Mouse (Mus musculus): Measurements from ENCODE around the gene Cldnd2. TPM values are rescaled to one million over a fixed set of nuclear protein-coding genes. Genes with fewer than 3 reads are reported as not detected.

Gene Cldnd2
- total RNA-seq, 1 experiment, result not detected

- Histone ChIP-seq H3K4me1 (ENCODE audit: control insufficient read depth in 2 of 2, insufficient read depth in 2 of 2, low read length in 2 of 2, poor library complexity in 1 of 2) (0 out of 4 replicates have a peak, but pooled peaks cover 0 to 2% of the 10 kb centered on the region in 2 experiments), H3K36me3 (ENCODE audit: control insufficient read depth, insufficient read depth, low read length, poor library complexity, severe bottlenecking) (no peaks in the 10 kb centered on the region), H3K27ac (ENCODE audit: insufficient read depth, low read depth, low read length, poor library complexity, severe bottlenecking) (no peak overlapping the region), H3K9ac (ENCODE audit: insufficient read depth, low read depth, low read length, poor library complexity, severe bottlenecking) (no peak overlapping the region), H3K4me3 (ENCODE audit: insufficient read depth in 1 of 2, low read depth in 1 of 2, low read length in 2 of 2, poor library complexity in 1 of 2, severe bottlenecking in 1 of 2) (no peak overlapping the region), H3K9me3 (ENCODE audit: control insufficient read depth, insufficient read depth, low read depth, low read length) (no peaks in the 10 kb centered on the region)
- in situ Hi-C loops (cut with MboI; ENCODE audit: low sequenced_read_pairs in 2 of 2, unreplicated experiment in 2 of 2), result no loop called here
- no peak for TF ChIP-seq MAFK (IDR thresholded peaks at IDR 0.05; ENCODE audit: insufficient read depth, low read depth, low read length)
- TF ChIP-seq CHD2 (IDR thresholded peaks at IDR 0.05; ENCODE audit: low read depth, low read length), result no peak
- no peak for TF ChIP-seq ZC3H11A (IDR thresholded peaks at IDR 0.05; ENCODE audit: borderline replicate concordance, low read depth, low read length)
- peak; percentile 79 for DNase-seq (ENCODE audit: low read depth, low spot score)
These were observed 17.5 kb upstream of the Cldnd2 start for GRCm38 (mm10) chr7:43422995-43423617.

- no peak for DNase-seq (ENCODE audit: low read depth, low spot score)
- Histone ChIP-seq H3K9me3 (ENCODE audit: control insufficient read depth, insufficient read depth, low read depth, low read length) (no peaks in the 10 kb centered on the region), H3K27ac (ENCODE audit: insufficient read depth, low read depth, low read length, poor library complexity, severe bottlenecking) (no peak overlapping the region), H3K36me3 (ENCODE audit: control insufficient read depth, insufficient read depth, low read length, poor library complexity, severe bottlenecking) (no peaks in the 10 kb centered on the region), H3K4me1 (ENCODE audit: control insufficient read depth in 2 of 2, insufficient read depth in 2 of 2, low read length in 2 of 2, poor library complexity in 1 of 2) (peaks cover 2 to 3% of the 10 kb centered on the region in 2 experiments; a peak in 2 of 4 replicates), H3K9ac (ENCODE audit: insufficient read depth, low read depth, low read length, poor library complexity, severe bottlenecking) (no peak overlapping the region), H3K4me3 (ENCODE audit: insufficient read depth in 1 of 2, low read depth in 1 of 2, low read length in 2 of 2, poor library complexity in 1 of 2, severe bottlenecking in 1 of 2) (no peak overlapping the region)
- in situ Hi-C loops (cut with MboI; ENCODE audit: low sequenced_read_pairs in 2 of 2, unreplicated experiment in 2 of 2), result no loop called here
- TF ChIP-seq HCFC1 (IDR thresholded peaks at IDR 0.05; ENCODE audit: borderline replicate concordance, insufficient read depth, low read length) (no peak), CHD2 (IDR thresholded peaks at IDR 0.05; ENCODE audit: low read depth, low read length) (no peak), MAFK (IDR thresholded peaks at IDR 0.05; ENCODE audit: insufficient read depth, low read depth, low read length) (no peak), ZC3H11A (IDR thresholded peaks at IDR 0.05; ENCODE audit: borderline replicate concordance, low read depth, low read length) (no peak), ZNF384 (IDR thresholded peaks at IDR 0.05; ENCODE audit: low read depth, low read length) (no peak)
These were observed 16.5 kb upstream of the Cldnd2 start for GRCm38 (mm10) chr7:43423991-43424625.

DNA sequence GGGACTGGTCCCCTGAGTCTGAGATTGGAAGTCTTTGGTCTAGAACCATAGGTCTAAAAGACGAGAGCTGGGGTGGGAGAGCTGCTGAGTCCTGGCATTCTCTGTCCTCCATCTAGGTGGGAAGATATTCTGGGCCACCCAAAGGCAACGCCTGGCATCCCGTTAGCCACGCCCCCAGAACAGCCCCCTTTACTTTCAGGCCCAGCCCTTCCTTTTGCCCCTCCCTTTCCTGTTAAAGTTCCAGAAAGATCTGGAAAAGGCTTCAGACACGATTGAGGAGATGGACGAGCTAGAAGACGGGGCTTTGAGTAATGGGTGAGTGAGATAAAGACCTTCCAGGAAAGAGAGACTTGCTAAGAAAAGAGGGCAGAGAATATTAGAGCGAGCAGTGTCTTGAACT, 13.2 kb upstream of the Cldnd2 start, which contains the start of gene Lim2:
Lim2 (plus strand) TSS at position 265 of the 400 bp plus-strand sequence.
- Histone ChIP-seq H3K4me1 (ENCODE audit: control insufficient read depth in 2 of 2, insufficient read depth in 2 of 2, low read length in 2 of 2, poor library complexity in 1 of 2) (peaks cover 2 to 6% of the 10 kb centered on the region in 2 experiments; a peak in 3 of 4 replicates), H3K27ac (ENCODE audit: insufficient read depth, low read depth, low read length, poor library complexity, severe bottlenecking) (no peak within 1 kb of the TSS), H3K9me3 (ENCODE audit: control insufficient read depth, insufficient read depth, low read depth, low read length) (no peaks in the 10 kb centered on the region), H3K9ac (ENCODE audit: insufficient read depth, low read depth, low read length, poor library complexity, severe bottlenecking) (no peak within 1 kb of the TSS), H3K36me3 (ENCODE audit: control insufficient read depth, insufficient read depth, low read length, poor library complexity, severe bottlenecking) (no peaks in the 10 kb centered on the region), H3K4me3 (ENCODE audit: insufficient read depth in 1 of 2, low read depth in 1 of 2, low read length in 2 of 2, poor library complexity in 1 of 2, severe bottlenecking in 1 of 2) (no peak within 1 kb of the TSS)
- in situ Hi-C loops (cut with MboI; ENCODE audit: low sequenced_read_pairs in 2 of 2, unreplicated experiment in 2 of 2), result no loop called here
- no peak for DNase-seq (ENCODE audit: low read depth, low spot score)
- TF ChIP-seq HCFC1 (IDR thresholded peaks at IDR 0.05; ENCODE audit: borderline replicate concordance, insufficient read depth, low read length) (no peak), MAFK (IDR thresholded peaks at IDR 0.05; ENCODE audit: insufficient read depth, low read depth, low read length) (no peak), ZNF384 (IDR thresholded peaks at IDR 0.05; ENCODE audit: low read depth, low read length) (no peak), CHD2 (IDR thresholded peaks at IDR 0.05; ENCODE audit: low read depth, low read length) (no peak), ZC3H11A (IDR thresholded peaks at IDR 0.05; ENCODE audit: borderline replicate concordance, low read depth, low read length) (no peak)

GRCm38 (mm10) chr7:43429500-43429899, 11.1 kb upstream of the Cldnd2 start:
- Histone ChIP-seq H3K27ac (ENCODE audit: insufficient read depth, low read depth, low read length, poor library complexity, severe bottlenecking) (no peak overlapping the region), H3K36me3 (ENCODE audit: control insufficient read depth, insufficient read depth, low read length, poor library complexity, severe bottlenecking) (no peaks in the 10 kb centered on the region), H3K4me3 (ENCODE audit: insufficient read depth in 1 of 2, low read depth in 1 of 2, low read length in 2 of 2, poor library complexity in 1 of 2, severe bottlenecking in 1 of 2) (no peak overlapping the region), H3K4me1 (ENCODE audit: control insufficient read depth in 2 of 2, insufficient read depth in 2 of 2, low read length in 2 of 2, poor library complexity in 1 of 2) (peaks cover 6 to 12% of the 10 kb centered on the region in 2 experiments; a peak in 3 of 4 replicates), H3K9ac (ENCODE audit: insufficient read depth, low read depth, low read length, poor library complexity, severe bottlenecking) (no peak overlapping the region), H3K9me3 (ENCODE audit: control insufficient read depth, insufficient read depth, low read depth, low read length) (no peaks in the 10 kb centered on the region)
- no peak for TF ChIP-seq ZC3H11A (IDR thresholded peaks at IDR 0.05; ENCODE audit: borderline replicate concordance, low read depth, low read length)
- no peak for TF ChIP-seq ZNF384 (IDR thresholded peaks at IDR 0.05; ENCODE audit: low read depth, low read length)
- no peak for TF ChIP-seq CHD2 (IDR thresholded peaks at IDR 0.05; ENCODE audit: low read depth, low read length)
- TF ChIP-seq HCFC1 (IDR thresholded peaks at IDR 0.05; ENCODE audit: borderline replicate concordance, insufficient read depth, low read length), result no peak
- no peak for DNase-seq (ENCODE audit: low read depth, low spot score)
- in situ Hi-C loops (cut with MboI; ENCODE audit: low sequenced_read_pairs in 2 of 2, unreplicated experiment in 2 of 2), result no loop called here
